19 mouse cellular contexts compared by ENCODE assay signal in the genomic region with DNA sequence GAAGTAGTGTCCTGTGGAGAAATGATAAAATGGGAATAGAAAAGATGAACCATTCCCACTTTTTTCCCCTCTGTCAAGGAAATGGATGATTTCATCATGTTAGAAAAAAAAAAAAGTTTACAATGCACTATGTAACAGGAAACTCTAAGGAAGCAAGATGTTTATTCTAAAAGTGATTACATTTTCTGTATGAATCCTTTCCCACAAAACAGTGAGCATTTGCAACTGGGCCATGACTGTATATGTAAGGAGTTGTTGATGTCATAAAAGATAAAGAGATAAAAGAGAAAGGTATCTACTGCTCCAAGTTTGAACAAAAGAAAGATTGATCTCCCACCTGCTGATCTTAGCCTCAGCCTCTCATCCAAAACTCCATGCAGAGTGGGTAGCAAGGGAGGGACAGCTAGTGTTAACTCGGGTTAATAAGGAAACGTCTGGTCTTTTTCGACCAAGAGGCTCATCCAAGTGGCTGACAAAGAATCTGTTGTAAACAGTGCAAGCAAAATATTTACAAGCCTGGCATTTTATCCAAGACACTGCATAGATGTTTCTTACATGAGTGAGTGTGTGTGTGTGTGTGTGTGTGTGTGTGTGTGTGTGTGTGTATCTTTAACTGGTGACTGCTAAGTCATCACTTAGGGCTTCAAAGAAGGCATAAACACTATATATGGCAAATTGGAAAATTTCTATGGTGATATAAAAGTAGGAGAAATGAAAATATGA.
DNase-seq lines count a peak whose midpoint lies in the region; ATAC-seq and TF ChIP-seq lines count a peak whose summit lies in the region.
"Had no signal": no experiment of that assay in that cellular context is flagged by ENCODE, and none has a peak within 500 bp of the region (broad histone marks: within the 10 kb centered on the region; RNA-seq: fewer than 3 reads in every experiment).

No protein-coding gene starts in this region.

- WGBS in stomach, embryonic 16.5 days = 21% methylated on average over 3 of the region's 3 CpGs
- 11% methylated on average over 3 of the region's 3 CpGs for WGBS in stomach, postnatal 0 days
- WGBS in lung, embryonic 15.5 days = 10% methylated on average over 3 of the region's 3 CpGs

- TF ChIP-seq EP300 in stomach, postnatal 0 days (optimal IDR thresholded peaks at IDR 0.05) = no peak

- ATAC-seq in stomach, embryonic 16.5 days (ENCODE audit: insufficient read depth, low FRiP score) = no peak
- no peak for ATAC-seq in stomach, postnatal 0 days (ENCODE audit: low FRiP score, low TSS enrichment)
- peak; percentile 89; the same call in 1 of the 2 replicates for ATAC-seq in lung, embryonic 15.5 days (ENCODE audit: borderline replicate concordance, extremely low read depth, low FRiP score, low TSS enrichment)
- ATAC-seq in megakaryocyte, adult 5-6 weeks (ENCODE audit: poor library complexity, severe bottlenecking) = no peak
- ATAC-seq: forebrain, embryonic 15.5 days had no signal

- H3K9ac ChIP-seq in stomach, embryonic 16.5 days (ENCODE audit: low read length) = no peak overlapping the region
- H3K9ac ChIP-seq in stomach, postnatal 0 days (ENCODE audit: low read length) = no peak overlapping the region
- no peak overlapping the region for H3K9ac ChIP-seq in lung, embryonic 15.5 days
- H3K9ac ChIP-seq: embryonic facial prominence, embryonic 12.5 days; forebrain, embryonic 15.5 days; heart, embryonic 15.5 days had no signal

- no peak overlapping the region for H3K4me2 ChIP-seq in stomach, embryonic 16.5 days (ENCODE audit: low read depth, low read length)
- no peak overlapping the region for H3K4me2 ChIP-seq in stomach, postnatal 0 days (replicated peaks; ENCODE audit: low read depth)
- no peak overlapping the region for H3K4me2 ChIP-seq in lung, embryonic 15.5 days
- H3K4me2 ChIP-seq: embryonic facial prominence, embryonic 12.5 days; forebrain, embryonic 15.5 days; heart, embryonic 15.5 days had no signal

- DNase-seq in stomach, postnatal 0 days (ENCODE audit: low spot score) = no peak
- peak; percentile 45 for DNase-seq in lung, postnatal 14 days
- peak; percentile 20 for DNase-seq in yolk sac, embryonic 10.5 days (ENCODE audit: low spot score)
- no peak for DNase-seq in embryo, embryonic 10.5 days (ENCODE audit: low spot score)
- no peak for DNase-seq in ovary, postnatal 10 days (ENCODE audit: low spot score)
- DNase-seq: adrenal gland, postnatal 10 days; cerebellum, adult 11 months; cerebellum, adult 8-10 months; cerebellum, postnatal 14 days; gastrocnemius, postnatal 36 days; heart, adult 11 months; heart, postnatal 14 days had no signal

- H3K27ac ChIP-seq in stomach, embryonic 16.5 days (ENCODE audit: low read length) = 0 out of 2 replicates have a peak overlapping the region, but pooled peaks have one; percentile 57
- H3K27ac ChIP-seq in stomach, postnatal 0 days (replicated peaks) = no peak overlapping the region
- H3K27ac ChIP-seq in lung, embryonic 15.5 days = peak overlapping the region; percentile 78
- H3K27ac ChIP-seq: embryonic facial prominence, embryonic 12.5 days; forebrain, embryonic 15.5 days; heart, embryonic 10.5 days; heart, embryonic 15.5 days had no signal

- no peaks in the 10 kb centered on the region for H3K9me3 ChIP-seq in stomach, embryonic 16.5 days (replicated peaks; ENCODE audit: control insufficient read depth, low read length)
- no peaks in the 10 kb centered on the region for H3K9me3 ChIP-seq in stomach, postnatal 0 days (ENCODE audit: control insufficient read depth, low read length)
- no peaks in the 10 kb centered on the region for H3K9me3 ChIP-seq in lung, embryonic 15.5 days
- H3K9me3 ChIP-seq: embryonic facial prominence, embryonic 12.5 days; forebrain, embryonic 15.5 days; heart, embryonic 10.5 days; heart, embryonic 15.5 days had no signal

- TF ChIP-seq CTCF in stomach, postnatal 0 days (IDR thresholded peaks at IDR 0.05; ENCODE audit: low read depth) = no peak

- H3K4me3 ChIP-seq in stomach, embryonic 16.5 days (replicated peaks; ENCODE audit: low read length) = no peak overlapping the region
- H3K4me3 ChIP-seq in stomach, postnatal 0 days (ENCODE audit: low read depth, low read length) = no peak overlapping the region
- no peak overlapping the region for H3K4me3 ChIP-seq in lung, embryonic 15.5 days
- H3K4me3 ChIP-seq: embryonic facial prominence, embryonic 12.5 days; forebrain, embryonic 15.5 days; heart, embryonic 10.5 days; heart, embryonic 15.5 days had no signal

- no peaks in the 10 kb centered on the region for H3K4me1 ChIP-seq in stomach, embryonic 16.5 days (ENCODE audit: control insufficient read depth, insufficient read depth, low read length)
- H3K4me1 ChIP-seq in stomach, postnatal 0 days (replicated peaks; ENCODE audit: control insufficient read depth, insufficient read depth) = no peaks in the 10 kb centered on the region
- 0 out of 2 replicates have a peak, but pooled peaks cover 7% of the 10 kb centered on the region for H3K4me1 ChIP-seq in lung, embryonic 15.5 days
- H3K4me1 ChIP-seq: embryonic facial prominence, embryonic 12.5 days; forebrain, embryonic 15.5 days; heart, embryonic 10.5 days; heart, embryonic 15.5 days had no signal

- no peaks in the 10 kb centered on the region for H3K27me3 ChIP-seq in stomach, embryonic 16.5 days (ENCODE audit: control insufficient read depth, insufficient read depth, low read length)
- no peaks in the 10 kb centered on the region for H3K27me3 ChIP-seq in stomach, postnatal 0 days (ENCODE audit: control insufficient read depth, insufficient read depth, low read length)
- H3K27me3 ChIP-seq in lung, embryonic 15.5 days = no peaks in the 10 kb centered on the region
- H3K27me3 ChIP-seq: embryonic facial prominence, embryonic 12.5 days; forebrain, embryonic 15.5 days; heart, embryonic 15.5 days had no signal

- no peaks in the 10 kb centered on the region for H3K36me3 ChIP-seq in stomach, embryonic 16.5 days (ENCODE audit: control insufficient read depth, insufficient read depth, low read length)
- H3K36me3 ChIP-seq in stomach, postnatal 0 days (ENCODE audit: control insufficient read depth, insufficient read depth, low read length) = no peaks in the 10 kb centered on the region
- H3K36me3 ChIP-seq in lung, embryonic 15.5 days = no peaks in the 10 kb centered on the region
- H3K36me3 ChIP-seq: embryonic facial prominence, embryonic 12.5 days; forebrain, embryonic 15.5 days; heart, embryonic 10.5 days; heart, embryonic 15.5 days had no signal

Comparison
In these comparisons a context has a peak if more than half of its experiments do, and no peak if none do; other contexts are left out.
1. DNase-seq: peak in lung, postnatal 14 days (single experiment) and yolk sac, embryonic 10.5 days (single experiment); none in stomach, postnatal 0 days (single experiment), embryo, embryonic 10.5 days (single experiment) and ovary, postnatal 10 days (single experiment).